Mouse (Mus musculus) v-Abl transformed pro-B cells (cell line): Measurements from ENCODE around the gene Mamstr.
"Not testable (repeated sequence)": the region's sequence is repeated elsewhere in the genome, so short reads cannot be mapped to it uniquely, and the experiment has no call there.

Experiments
- in situ Hi-C, 2 experiments: fragments of 400-800 bp; cut with MboI; formaldehyde crosslinking; loops; one replicate each; pipeline ENCODE4 v1.15.1; 2025; ENCODE audit not compliant: unreplicated experiment in 2 of 2

The Mamstr gene

DNA sequence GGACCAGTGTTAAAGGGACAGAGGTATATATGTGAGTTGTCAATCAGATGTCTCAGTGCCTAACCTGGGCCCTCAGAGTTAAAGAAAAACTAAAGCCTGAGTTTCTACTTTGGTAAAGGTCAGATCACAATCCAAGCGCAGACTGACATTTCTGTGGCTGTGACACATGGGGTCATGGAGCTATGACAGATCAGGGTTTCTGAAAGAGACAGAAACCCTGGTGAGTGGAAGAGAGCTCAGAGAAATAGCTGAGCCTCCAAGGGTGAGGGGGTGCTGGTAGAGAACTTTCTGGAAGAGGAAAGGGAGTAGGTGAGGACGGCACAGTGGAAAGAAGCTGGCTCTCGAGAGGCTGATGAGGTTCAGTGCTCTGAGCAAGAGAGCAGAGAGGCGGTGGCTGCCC, 6.9 kb downstream of the Mamstr start:
- in situ Hi-C loops = no loop called here

DNA sequence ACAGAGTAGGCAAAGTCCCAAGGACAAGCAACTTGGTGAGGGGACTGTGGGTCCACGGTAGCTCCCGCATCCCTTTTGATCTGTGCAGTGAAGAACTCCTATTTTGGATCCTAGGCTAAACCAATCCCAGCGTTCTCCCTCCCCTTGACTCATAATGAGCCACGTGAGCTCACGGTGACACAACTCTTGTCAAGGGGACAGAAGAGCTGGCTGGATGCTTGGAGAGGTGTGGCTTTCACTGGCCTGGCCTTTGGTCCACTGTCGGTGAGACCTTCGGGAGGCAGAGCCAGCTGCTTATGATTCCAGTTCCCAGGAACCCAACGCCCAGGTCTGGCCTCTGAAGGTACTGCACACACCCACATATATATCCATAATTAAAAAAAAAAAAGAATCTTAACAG, 9.6 kb downstream of the Mamstr start:
- in situ Hi-C loops = no loop called here

DNA sequence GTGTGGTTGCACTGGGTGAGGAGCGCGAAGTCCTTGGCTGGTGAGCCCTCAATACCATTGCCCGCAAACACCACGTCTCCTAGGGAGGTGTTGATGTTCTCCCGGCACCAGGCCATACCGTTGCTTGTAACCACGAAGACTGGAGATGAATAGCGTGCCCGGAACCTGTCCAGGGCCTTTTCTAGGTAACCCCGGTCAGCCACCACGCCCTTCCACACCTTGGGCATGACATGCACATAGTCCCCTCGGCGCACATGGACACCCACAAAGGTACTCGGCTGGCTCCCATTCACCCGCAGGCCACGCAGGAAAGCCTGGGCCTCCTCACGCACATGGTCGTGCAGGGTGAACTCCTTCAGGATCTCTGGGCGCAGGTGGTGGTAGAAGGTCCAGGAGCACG, 10.7 kb downstream of the Mamstr start:
- in situ Hi-C loops = not testable (repeated sequence)

DNA sequence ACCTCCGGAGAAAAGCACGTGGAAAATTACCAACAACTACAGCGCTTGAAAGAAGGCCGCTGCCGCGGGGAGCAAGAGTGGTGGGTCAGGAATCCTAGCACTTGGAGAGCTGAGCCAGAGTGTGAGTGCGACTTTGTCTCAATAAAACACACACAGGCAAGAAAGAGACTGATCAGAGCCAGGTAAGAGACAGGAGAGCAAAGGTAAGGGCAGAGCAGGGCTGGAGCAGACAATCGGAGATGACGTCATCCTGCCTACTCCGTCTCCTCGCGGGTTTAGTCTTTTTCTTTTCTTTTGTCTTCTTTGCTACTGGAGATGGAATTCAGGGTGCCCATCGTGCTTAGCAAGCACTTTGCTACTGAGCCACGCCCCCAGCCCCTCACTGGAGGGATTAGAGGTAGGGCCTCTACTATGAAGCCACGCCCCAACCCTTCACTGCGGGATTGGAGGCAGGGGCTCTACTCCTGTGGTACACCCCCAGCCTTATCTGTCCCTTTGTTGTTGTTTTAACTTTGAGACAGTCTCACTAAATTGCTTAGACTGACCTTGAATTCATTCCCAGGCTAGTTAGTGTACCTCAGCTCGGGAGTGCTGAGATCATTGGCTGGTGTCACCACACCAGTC, 14.8 kb downstream of the Mamstr start:
- in situ Hi-C loops = no loop called here

DNA sequence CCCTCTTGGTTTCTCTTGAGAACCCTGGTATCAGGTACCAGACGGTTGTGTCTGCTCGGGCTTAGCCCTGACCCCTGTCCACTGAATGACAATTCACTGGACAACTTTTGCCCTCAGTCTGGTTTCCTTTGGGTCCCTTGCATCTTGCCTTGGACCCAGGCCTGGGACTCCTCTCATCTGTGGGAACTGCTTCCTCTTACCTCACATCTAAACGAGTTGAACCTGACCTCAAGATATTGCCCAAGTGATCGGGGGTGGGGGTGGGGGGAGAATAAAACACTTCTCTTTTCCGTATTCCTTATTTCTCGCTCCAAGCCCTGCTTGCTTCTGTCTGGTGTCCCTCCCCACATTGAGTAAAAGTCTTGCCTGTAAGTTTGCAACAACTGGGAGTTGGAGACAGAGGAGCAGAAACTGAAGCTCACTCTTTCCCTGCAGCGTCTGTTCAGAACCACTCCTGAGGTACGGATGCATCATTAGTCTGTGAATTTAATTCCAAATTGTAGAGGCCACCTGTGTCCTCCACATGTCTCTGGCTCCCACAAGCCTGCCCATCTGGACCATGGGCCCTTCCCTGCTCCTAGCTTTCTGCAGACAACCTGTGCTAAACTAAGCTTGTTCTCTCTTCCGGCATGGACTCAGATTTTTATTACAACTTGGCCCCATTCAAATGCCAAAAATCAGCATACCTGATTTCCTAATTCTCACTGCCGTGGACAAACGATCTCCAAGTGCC, 21.1 kb downstream of the Mamstr start:
- in situ Hi-C loops = no loop called here

DNA sequence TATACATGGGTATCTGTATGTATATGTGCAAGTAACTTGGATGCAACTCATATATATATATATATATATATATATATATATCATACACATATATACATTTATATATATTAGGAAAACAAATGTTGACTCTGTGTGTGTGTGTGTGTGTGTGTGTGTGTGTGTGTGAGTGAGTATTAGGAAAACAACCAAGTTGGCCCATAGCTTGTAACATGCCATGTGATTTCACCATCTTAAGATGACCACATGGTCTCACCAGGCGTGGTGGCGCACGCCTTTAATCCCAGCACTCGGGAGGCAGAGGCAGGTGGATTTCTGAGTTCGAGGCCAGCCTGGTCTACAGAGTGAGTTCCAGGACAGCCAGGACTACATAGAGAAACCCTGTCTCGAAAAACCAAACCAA, 21.9 kb downstream of the Mamstr start:
- in situ Hi-C loops = not testable (repeated sequence)

DNA sequence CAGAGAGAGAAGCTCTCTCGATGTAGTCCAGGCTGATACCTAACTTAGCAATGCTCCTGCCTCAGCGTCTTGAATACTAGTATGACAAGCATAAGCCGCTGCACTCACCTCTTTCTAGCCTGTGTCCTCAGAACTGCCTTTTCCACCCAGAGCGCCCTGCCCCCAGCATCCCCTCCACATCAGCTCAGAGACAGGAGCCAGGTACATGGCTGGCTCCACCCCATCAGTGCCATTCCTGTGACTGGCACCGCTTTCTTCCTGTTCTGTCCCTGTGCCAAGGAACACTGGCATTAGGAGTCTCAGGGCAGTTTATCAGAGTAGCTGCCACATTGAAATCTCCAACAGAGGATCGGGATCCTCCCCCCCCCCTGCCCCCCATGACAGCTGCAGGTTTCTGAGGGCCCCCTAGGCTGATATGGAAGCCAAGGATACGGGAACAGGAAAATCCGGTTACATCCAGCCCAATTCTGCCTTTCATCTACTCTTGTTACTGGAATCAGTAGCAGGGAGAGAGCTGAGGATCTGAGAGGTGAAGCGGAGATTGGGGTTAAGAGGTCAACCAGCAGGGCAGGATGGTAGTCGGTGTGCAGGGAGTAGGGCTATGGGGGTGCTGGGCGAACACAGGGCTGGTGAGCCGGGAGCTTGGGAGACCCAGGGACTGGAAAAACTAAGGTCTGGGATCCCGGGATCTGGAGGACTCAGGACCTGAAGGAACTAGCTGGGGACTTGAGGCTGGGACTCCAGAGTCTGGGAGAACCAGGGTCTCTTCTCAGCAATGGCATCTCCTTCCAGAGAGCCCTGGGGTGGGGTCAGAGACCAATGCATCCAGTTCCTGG, 25.7 kb downstream of the Mamstr start:
- in situ Hi-C loops = no loop called here

DNA sequence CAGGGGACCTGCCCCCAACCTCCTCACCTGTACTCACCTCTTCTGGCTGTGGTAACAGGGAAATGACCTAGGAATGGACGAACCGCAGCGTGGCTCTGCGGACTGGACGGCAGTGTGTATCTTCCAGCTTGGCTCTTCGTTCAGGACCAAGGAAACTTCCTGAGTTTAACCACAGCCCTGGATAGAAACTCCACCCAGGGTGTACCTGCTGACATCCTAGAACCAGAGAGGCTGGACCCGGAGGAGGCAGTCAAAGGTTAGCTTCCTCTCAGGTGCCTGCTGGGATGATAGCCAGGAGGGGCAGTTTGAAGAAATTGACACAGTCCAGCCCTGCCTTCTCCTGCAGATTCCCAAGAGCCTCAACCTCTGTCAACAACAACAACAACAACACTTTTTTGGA, 26.4 kb downstream of the Mamstr start, which contains the start of gene Fut2:
TSS of gene Fut2 (minus strand) at position 234 of the 400 bp plus-strand sequence.
- in situ Hi-C loops = no loop called here

DNA sequence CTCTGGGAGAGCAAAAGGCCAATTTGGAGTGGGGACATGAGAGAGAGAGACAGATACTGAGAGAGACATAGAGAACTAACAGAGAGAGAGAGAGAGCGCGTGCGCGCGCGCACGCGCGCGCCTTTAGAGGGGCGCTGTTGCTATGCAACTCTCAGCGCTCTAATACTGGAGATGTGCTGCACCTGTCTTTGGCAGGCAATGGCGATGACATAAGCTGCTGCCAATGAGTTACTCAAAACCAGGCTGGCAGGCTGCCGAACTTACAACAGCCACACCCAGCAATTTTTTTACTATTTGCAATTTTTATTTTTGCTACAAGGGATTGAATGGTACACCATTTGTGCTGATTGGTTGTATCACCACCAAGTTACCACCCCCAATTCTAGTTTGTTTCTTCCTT, 28.0 kb downstream of the Mamstr start:
- in situ Hi-C loops = no loop called here

DNA sequence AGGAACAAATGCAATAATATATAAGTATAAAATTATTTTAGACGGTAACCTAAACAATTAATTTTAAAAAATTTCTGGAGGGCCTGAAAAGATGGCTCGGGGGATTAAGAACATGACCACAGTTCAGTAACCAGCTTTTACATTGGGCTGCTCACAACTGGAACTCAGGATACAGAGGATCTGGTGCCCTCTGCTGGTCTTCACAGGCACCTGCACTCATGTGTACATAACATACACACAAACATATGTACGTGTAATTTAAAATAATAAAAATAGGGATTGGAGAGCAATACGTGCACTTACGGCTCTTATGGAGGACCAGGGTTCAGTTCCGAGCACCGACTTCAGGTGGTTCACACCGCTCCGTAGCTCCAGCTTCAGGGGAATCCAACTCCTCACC, 29.1 kb downstream of the Mamstr start:
- in situ Hi-C loops = no loop called here

DNA sequence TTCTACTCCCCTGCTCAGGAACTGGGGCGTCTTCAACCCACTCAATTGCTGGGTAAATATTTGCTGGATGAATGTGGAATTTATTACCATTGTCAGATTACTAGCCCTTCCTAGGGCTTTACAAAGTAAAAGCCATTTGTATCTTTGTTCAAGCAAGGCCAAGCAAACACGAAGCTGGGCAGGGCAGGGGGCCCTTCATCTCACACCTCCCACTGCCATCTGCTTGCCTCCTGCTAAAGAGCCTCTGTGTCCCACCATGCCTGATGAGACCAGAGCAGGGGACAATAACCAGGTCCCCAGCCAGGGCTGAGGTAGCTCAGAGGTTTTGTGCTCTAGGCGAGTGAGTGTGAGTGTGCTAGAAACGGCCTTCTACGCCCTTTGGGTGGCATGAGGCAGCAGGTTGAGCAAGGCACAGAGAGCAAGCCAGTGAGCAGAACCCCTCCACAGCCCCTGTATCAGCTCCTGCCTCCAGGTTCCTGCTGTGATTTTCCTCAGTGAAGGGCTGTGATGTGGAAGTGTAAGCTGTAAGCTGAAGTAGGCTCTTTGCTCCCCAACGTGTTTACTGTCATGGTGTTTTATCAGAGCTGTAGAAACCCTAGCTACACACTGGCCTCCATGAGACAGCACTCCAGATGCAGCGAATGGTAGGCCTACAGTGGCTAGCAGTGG, 38.0 kb downstream of the Mamstr start:
- in situ Hi-C loops = loop anchor here in 1 of 2 experiments (25.0 kb wide), 1 partner anchor 215 kb away; the partner anchor contains the start of genes Bax and Ftl1

DNA sequence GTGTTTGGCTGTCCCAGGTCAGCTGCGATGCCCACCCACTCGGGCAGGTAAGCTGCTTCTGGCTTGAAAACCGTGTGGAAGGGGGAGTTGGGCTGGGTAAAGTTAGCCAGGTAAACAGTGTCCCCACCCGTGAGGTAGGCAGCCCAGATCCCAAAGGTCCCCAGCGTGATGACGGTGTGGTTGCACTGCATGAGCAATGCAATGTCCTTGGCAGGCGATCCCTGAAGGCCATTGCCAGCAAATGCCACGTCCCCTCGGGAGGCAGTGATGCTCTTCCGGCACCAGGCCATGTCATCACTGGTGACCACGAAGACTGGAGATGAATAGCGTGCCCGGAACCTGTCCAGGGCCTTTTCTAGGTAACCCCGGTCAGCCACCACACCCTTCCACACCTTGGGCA, 38.7 kb downstream of the Mamstr start:
- in situ Hi-C loops = loop anchor here in 1 of 2 experiments (25.0 kb wide), 1 partner anchor 216 kb away; the partner anchor contains the start of genes Bax and Ftl1

DNA sequence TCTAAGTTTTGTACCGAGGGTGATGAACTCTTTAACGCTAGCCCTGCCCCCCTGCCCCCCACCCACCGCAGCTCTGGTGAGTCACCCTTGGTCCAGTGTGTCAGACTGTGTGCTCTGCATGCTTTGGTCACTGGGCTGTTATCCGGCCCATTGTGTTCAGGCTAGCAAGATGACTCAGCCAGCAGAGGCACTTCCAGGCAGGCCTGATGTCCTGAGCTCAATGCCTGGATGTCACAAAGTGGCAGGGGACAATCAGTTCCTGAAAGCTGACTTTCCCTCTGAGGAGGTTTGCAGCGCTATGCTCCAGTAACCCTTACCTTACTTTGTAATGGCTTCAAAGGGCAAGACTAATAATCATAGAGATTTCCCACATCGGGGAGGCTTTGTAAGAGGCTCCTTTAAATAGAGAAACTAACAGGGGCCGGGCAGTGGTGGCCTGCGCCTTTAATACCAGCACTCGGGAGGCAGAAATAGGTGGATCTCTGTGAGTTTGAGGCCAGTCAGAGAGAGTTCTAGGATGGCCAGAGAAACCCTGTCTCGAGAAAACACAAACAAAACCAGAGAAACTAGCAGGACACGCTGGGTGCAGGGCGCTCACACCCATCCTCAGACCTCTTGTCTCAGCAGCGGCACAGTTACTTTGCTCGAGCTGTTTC, 40.3 kb downstream of the Mamstr start:
- in situ Hi-C loops = loop anchor here (5.0 to 25.0 kb wide), 3 partner anchors 78 to 218 kb away; partner anchors contain the start of genes Bax (in 1 of the 2) and Ftl1 (in 1 of the 2)

DNA sequence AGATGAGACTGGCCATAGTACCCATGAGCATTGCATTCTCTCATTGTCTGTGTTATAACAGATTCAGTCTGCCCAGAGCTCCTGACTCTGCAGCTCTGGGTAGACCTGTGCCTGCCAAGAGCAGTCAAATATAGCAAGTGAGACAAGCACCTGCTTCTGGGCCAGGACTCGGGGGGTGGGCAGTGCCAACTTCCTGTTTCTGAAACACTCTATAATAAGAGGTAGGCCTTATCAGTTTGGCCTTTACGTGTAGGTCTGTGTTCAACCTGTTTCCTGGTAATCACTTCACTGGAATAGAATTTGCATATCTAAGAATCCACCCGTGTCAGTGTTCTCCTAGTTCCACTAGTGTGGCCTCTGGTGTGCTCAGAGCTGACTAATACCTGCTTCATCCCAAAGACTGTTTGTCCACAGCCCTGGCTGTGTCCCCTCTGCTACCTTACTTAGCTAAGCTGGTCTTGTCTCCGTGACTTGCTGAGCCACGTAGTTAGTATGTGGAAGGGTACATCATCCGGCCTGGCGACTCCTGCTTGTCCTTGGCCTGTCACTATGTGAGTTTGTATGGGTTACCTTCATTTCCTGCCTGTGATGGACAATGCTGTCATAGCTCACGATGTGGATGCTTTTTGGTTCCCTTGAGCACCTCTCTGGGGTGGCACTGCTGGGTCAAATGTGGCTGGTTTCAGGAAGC, 41.4 kb downstream of the Mamstr start:
- in situ Hi-C loops = loop anchor here (5.0 to 25.0 kb wide), 3 partner anchors 79 to 219 kb away; partner anchors contain the start of genes Bax (in 1 of the 2) and Ftl1 (in 1 of the 2)

DNA sequence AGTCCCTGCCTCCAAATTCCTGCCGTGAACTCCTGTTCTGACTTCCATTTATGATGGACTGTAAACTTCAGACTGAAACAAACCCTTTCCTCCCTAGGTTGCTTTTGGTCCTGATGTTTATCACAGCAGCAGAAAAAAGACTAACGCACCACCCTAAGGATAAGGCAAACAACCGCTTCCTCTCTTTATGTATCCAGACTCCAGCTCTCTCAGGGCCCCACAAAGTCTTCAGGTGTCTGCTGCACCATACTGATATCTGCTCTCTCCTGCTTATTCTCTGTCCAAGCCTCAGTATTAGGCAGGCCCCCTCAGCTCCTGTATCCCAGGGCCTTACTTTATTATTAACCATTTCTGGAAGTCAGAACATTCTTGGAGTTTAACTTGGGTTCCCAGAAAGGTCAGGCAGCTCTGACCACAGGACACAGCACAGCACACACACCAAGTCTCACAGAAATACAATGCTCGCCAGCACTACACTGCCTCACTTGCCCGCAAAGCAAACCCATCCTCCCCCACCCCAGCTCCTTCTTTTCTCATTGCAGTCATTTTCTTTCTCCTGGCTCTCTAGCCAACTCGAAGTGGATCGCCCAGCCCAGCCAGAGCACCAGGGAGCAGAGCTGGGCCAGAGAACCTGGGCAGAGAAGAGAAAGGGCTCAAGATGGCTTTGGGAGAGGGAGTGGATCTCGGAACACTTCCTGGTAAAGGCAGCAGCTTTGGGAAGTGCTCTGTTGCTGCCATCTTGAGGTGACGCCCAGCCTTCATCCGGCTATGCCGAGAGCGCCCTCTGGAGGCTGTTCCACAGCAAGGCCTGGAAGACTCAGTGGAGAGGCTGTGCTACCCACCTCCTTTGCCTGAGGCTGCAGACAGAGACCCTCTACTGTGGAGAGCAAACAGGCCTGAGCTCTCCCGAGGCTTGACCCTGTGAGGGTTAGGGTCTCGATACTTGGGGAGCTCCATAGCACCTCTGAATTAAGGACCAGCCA, 42.7 kb downstream of the Mamstr start:
- in situ Hi-C loops = loop anchor here (5.0 to 25.0 kb wide), 3 partner anchors 80 to 220 kb away; partner anchors contain the start of genes Bax (in 1 of the 2) and Ftl1 (in 1 of the 2)

DNA sequence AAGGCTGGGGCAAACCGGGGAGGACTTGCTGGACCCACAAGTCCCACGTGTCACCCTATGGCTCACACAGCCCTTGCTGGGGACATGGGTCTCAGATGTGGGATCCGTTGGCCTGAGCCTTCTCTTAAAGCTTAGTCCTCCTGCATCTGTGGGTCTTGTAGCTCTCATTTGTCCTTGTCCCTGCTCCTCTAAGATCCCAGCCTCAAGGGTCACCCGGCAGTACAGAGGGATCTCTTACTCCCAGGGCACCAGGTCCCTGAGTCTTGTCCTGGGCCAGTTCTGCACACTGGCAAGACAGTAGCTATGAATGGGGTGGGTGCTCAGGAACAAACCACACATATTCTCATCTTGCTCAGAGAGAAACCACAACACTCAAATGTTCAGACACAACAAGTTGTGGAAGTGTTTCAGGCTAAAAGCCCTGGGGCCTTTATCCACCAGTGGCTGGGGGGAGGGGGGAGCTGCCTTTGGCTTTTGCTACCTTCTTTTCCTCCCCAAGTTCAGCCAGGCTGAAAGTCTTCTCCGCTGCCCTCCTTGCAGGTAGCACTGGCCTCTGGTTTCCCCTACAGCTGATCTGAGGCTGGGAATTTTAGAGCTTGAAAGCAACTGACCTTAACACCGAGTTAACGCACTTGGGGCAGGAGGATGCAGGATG, 43.7 kb downstream of the Mamstr start, which contains the start of gene Ntn5:
TSS of gene Ntn5 (plus strand) at position 627 of the 655 bp plus-strand sequence.
- in situ Hi-C loops = loop anchor here (5.0 to 25.0 kb wide), 3 partner anchors 81 to 221 kb away; partner anchors contain the start of genes Bax (in 1 of the 2) and Ftl1 (in 1 of the 2)

DNA sequence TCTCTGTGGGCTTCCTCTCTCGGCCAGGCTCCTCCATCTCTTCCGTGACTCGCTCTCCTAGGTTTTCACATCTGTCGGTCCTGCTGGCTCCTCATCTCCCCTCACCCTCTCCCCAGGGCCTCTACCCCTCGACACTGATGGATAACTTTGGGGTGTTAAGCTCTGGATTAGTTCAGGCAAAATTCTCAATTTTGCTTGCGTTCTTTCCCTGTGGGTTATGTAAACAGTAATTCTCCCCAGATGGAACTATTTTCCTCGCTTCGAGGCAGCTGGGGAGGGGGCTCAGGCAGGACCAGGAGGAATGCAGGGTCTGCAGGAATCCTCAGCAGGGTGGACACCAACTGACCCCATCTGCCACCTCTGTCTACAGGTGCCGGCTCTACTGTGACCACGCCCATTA, 46.0 kb downstream of the Mamstr start:
- in situ Hi-C loops = loop anchor here (10.0 to 25.0 kb wide), 2 partner anchors 91 to 224 kb away; partner anchors contain the start of genes Bax (in 1 of the 2) and Ftl1 (in 1 of the 2)
